Mouse (Mus musculus) thymus, adult 2 months (tissue): ENCODE measurements around the gene Gfpt1. TPM values are rescaled to one million over a fixed set of nuclear protein-coding genes. Genes with fewer than 3 reads are reported as not detected.

Source experiments
- DNase-seq: peaks from one replicate; pipeline ENCODE4 v3.0.0; 2021
- H3K27ac ChIP-seq: fragments of 200-500 bp; 2 replicates; pipeline ENCODE4 v1.5.1; 2012; ENCODE audit warnings: low read length, control low read depth; ENCODE audit not compliant: control insufficient read depth, insufficient read depth
- H3K27me3 ChIP-seq: fragments of 200-500 bp; 2 replicates; pipeline ENCODE4 v1.6.1; 2012; ENCODE audit warnings: mild to moderate bottlenecking, low read length, moderate library complexity, mixed read lengths; ENCODE audit not compliant: control insufficient read depth, insufficient read depth
- H3K36me3 ChIP-seq: fragments of 200-500 bp; 2 replicates; pipeline ENCODE4 v1.6.1; 2012; ENCODE audit warnings: mild to moderate bottlenecking, low read length, moderate library complexity; ENCODE audit not compliant: control insufficient read depth, insufficient read depth
- H3K4me1 ChIP-seq: fragments of 200-500 bp; replicated peaks from 2 replicates; pipeline ENCODE4 v1.6.1; 2012; ENCODE audit warnings: low read length; ENCODE audit not compliant: control insufficient read depth, insufficient read depth
- H3K4me3 ChIP-seq: fragments of 200-500 bp; 2 replicates; pipeline ENCODE4 v1.5.1; 2012; ENCODE audit warnings: mild to moderate bottlenecking, low read length, control low read depth, moderate library complexity; ENCODE audit not compliant: control insufficient read depth, insufficient read depth
- CTCF ChIP-seq: fragments of 200-500 bp; IDR thresholded peaks from 2 replicates; pipeline ENCODE4 v1.5.1; 2012; ENCODE audit warnings: mild to moderate bottlenecking, control low read depth, low read length, moderate library complexity, borderline replicate concordance; ENCODE audit not compliant: control insufficient read depth, poor library complexity, insufficient read depth; ENCODE audit errors: extremely low read depth
- POLR2A ChIP-seq: fragments of 200-500 bp; IDR thresholded peaks from 2 replicates; pipeline ENCODE4 v1.6.1; 2012; ENCODE audit warnings: mild to moderate bottlenecking, low read length, control low read depth, moderate library complexity; ENCODE audit not compliant: control insufficient read depth, poor library complexity, insufficient read depth; ENCODE audit errors: extremely low read depth
- WGBS: fragments of 180-500 bp; shearing (Covaris S2); methylation state at CpG from one replicate; pipeline ENCODE4 v1.1.7; 2018; 5-methylcytosine and 5-hydroxymethylcytosine counted together
- polyA plus RNA-seq: library from polyadenylated mRNA; depleted of rRNA; stranded (reverse); fragments of >200 nt; gene quantifications from 2 replicates; pipeline ENCODE4 v1.2.3, GENCODE M21; 2012

The Gfpt1 gene
- polyA plus RNA-seq, 1 experiment: 13.5 TPM

- no peaks in the 10 kb centered on the region for H3K36me3 ChIP-seq
- 82% methylated on average over 4 of the region's 4 CpGs for WGBS
- no peak for DNase-seq
- peak overlapping the region; percentile 89 for H3K27ac ChIP-seq
- peak overlapping the region; percentile 1; the same call in 1 of the 2 replicates for H3K4me3 ChIP-seq
- peaks cover 10% of the 10 kb centered on the region for H3K4me1 ChIP-seq
- H3K27me3 ChIP-seq: no peaks in the 10 kb centered on the region
- TF ChIP-seq POLR2A (no peak), CTCF (no peak)
Observed at GRCm38 (mm10) chr6:87119975-87120374, 77.3 kb downstream of the Gfpt1 start.

DNA sequence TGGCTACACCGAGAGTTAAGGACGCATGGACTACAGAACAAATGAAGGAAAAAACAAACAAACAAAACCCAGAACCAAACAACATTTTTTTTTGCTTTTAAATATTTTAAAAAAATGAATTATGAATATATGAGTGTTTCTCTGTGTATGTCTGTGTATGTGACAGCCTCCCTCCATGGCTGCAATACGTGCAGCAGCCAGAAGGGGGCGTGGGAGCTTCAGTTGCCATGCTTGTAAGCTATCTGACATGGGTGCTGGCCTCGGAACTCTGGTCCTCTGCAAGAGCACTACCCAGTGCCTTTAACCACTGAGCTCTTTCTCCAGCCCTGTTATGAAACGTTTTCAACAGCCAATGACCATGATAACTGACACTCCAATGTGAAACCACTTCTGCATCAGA, 78.0 kb downstream of the Gfpt1 start:
- peaks cover 9% of the 10 kb centered on the region for H3K4me1 ChIP-seq
- no peak overlapping the region for H3K4me3 ChIP-seq
- H3K36me3 ChIP-seq: no peaks in the 10 kb centered on the region
- WGBS: 96% methylated on average over 6 of the region's 6 CpGs
- DNase-seq: no peak
- TF ChIP-seq POLR2A (no peak), CTCF (peak; percentile 57; the same call in 1 of the 2 replicates)
- no peak overlapping the region for H3K27ac ChIP-seq
- no peaks in the 10 kb centered on the region for H3K27me3 ChIP-seq

DNA sequence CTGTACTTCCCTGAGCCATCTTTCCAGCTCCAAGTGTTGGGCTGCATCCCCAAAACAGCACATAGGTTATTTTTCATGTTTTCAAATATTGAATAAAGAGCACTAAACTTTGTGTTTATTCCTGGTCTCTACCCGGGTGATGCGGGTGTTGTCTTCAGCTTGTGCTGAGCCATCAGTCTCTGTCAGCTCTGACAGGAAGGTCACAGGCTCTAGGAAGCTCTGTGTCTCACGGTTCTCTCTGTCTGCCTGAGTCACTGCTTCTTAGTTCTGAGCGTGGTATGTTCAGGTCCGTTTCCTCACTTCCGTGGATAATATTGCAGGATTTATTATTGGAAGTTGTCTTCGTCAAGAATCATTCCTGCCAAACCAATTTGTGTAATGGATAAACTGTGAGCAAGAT, 79.3 kb downstream of the Gfpt1 start:
- DNase-seq: no peak
- 84% methylated on average over 7 of the region's 7 CpGs for WGBS
- no peak for TF ChIP-seq POLR2A
- no peak for TF ChIP-seq CTCF
- Histone ChIP-seq H3K36me3 (no peaks in the 10 kb centered on the region), H3K27me3 (no peaks in the 10 kb centered on the region), H3K4me1 (peaks cover 9% of the 10 kb centered on the region), H3K4me3 (no peak overlapping the region), H3K27ac (no peak overlapping the region)

DNA sequence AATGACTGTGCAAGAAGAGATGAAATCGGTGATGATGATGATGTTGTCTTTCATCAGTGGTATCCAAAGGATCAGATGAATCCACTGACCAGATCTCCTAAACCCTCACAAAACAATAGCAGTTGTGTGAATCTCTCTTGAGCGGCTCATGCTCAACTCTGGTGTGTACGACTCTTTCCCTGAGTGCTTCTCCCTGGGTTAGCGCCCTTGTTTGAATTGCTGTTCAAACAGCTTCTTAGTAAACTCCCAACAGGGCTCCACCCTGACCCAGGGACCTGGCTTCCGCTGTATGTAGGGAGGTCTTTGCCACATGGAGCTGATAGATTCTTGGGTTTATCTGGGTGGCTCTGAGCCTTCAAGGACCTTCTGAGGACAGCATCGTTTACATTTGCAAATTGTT, 80.8 kb downstream of the Gfpt1 start:
- Histone ChIP-seq H3K27me3 (no peaks in the 10 kb centered on the region), H3K4me3 (no peak overlapping the region), H3K4me1 (peaks cover 9% of the 10 kb centered on the region), H3K27ac (no peak overlapping the region), H3K36me3 (no peaks in the 10 kb centered on the region)
- TF ChIP-seq CTCF: no peak
- TF ChIP-seq POLR2A: no peak
- DNase-seq: no peak
- 95% methylated on average over 6 of the region's 6 CpGs for WGBS

GRCm38 (mm10) chr6:87123973-87124372, 81.3 kb downstream of the Gfpt1 start:
- Histone ChIP-seq H3K4me3 (no peak overlapping the region), H3K36me3 (no peaks in the 10 kb centered on the region), H3K4me1 (peaks cover 9% of the 10 kb centered on the region), H3K27ac (no peak overlapping the region), H3K27me3 (no peaks in the 10 kb centered on the region)
- WGBS: 92% methylated on average over 4 of the region's 4 CpGs
- DNase-seq: no peak
- TF ChIP-seq POLR2A: no peak
- no peak for TF ChIP-seq CTCF

GRCm38 (mm10) chr6:87127049-87127753, 84.6 kb downstream of the Gfpt1 start:
- H3K4me3 ChIP-seq: no peak overlapping the region
- no peaks in the 10 kb centered on the region for H3K36me3 ChIP-seq
- H3K27me3 ChIP-seq: no peaks in the 10 kb centered on the region
- DNase-seq: no peak
- H3K27ac ChIP-seq: no peak overlapping the region
- TF ChIP-seq CTCF (no peak), POLR2A (no peak)
- 73% methylated on average over 8 of the region's 8 CpGs for WGBS
- H3K4me1 ChIP-seq: peaks cover 12% of the 10 kb centered on the region

- Histone ChIP-seq H3K4me1 (peaks cover 12% of the 10 kb centered on the region), H3K27ac (no peak overlapping the region), H3K27me3 (no peaks in the 10 kb centered on the region), H3K4me3 (no peak overlapping the region), H3K36me3 (no peaks in the 10 kb centered on the region)
- WGBS: 27% methylated on average over 8 of the region's 8 CpGs
- no peak for DNase-seq
- TF ChIP-seq POLR2A (no peak), CTCF (no peak)
Observed at GRCm38 (mm10) chr6:87129861-87130260, 87.2 kb downstream of the Gfpt1 start.

GRCm38 (mm10) chr6:87130628-87131027, 88.0 kb downstream of the Gfpt1 start:
- Histone ChIP-seq H3K27me3 (no peaks in the 10 kb centered on the region), H3K4me3 (no peak overlapping the region), H3K36me3 (no peaks in the 10 kb centered on the region), H3K27ac (no peak overlapping the region), H3K4me1 (peaks cover 12% of the 10 kb centered on the region)
- no peak for TF ChIP-seq POLR2A
- TF ChIP-seq CTCF: no peak
- WGBS: 93% methylated on average over 7 of the region's 7 CpGs
- DNase-seq: no peak
